Mouse (Mus musculus): ENCODE measurements at regions not wholly inside any gene's neighbourhood (a gene's known extent, or its start where the extent isn't known, plus 50 kb on each side); places are given as distances from the start of the nearest gene placed in this dataset.
A peak's percentile ranks its signal among the peaks of the same experiment; 100 is the strongest.

DNA sequence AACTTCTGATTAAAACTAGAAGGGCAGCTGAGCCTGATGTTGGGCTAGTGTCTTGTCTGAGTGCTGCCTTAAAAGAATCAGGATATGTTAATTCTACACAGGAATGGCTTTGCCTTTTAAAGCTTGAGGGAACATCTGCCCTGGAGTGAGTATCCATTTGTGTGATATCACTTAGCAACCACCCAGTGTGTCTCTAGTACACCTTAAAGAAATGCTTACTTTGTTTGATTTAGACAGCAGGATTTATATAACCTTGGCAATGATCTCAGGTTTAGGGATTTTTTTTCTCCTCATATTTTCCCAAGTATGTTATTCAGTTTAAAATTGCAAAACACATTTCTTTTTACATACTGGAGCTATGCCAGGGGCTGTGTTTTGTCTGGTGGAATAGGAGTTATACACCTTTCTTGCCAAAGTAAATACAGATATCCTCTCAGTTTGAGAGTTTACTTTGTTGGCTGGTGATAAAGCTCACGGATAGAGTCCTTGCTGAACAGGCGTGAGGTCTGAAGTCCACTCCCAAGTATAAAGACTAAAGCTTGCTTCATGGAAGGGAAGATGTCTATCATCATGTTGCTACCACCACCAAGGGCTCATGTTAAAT, 206.6 kb downstream of the Rsl24d1 start:
- Histone ChIP-seq H3K4me3 (ENCODE audit: insufficient read depth in 1 of 2, low read depth in 1 of 2, low read length in 2 of 2, poor library complexity in 1 of 2, severe bottlenecking in 1 of 2) (no peak overlapping the region), H3K9me3 (ENCODE audit: control insufficient read depth, insufficient read depth, low read depth, low read length) (no peaks in the 10 kb centered on the region), H3K27ac (ENCODE audit: insufficient read depth, low read depth, low read length, poor library complexity, severe bottlenecking) (no peak overlapping the region), H3K9ac (ENCODE audit: insufficient read depth, low read depth, low read length, poor library complexity, severe bottlenecking) (no peak overlapping the region), H3K4me1 (ENCODE audit: control insufficient read depth in 2 of 2, insufficient read depth in 2 of 2, low read length in 2 of 2, poor library complexity in 1 of 2) (no peaks in the 10 kb centered on the region), H3K36me3 (ENCODE audit: control insufficient read depth, insufficient read depth, low read length, poor library complexity, severe bottlenecking) (no peaks in the 10 kb centered on the region)
- TF ChIP-seq ZNF384 (IDR thresholded peaks at IDR 0.05; ENCODE audit: low read depth, low read length) (no peak), ZC3H11A (IDR thresholded peaks at IDR 0.05; ENCODE audit: borderline replicate concordance, low read depth, low read length) (no peak), MAFK (IDR thresholded peaks at IDR 0.05; ENCODE audit: insufficient read depth, low read depth, low read length) (no peak), CHD2 (IDR thresholded peaks at IDR 0.05; ENCODE audit: low read depth, low read length) (no peak), HCFC1 (IDR thresholded peaks at IDR 0.05; ENCODE audit: borderline replicate concordance, insufficient read depth, low read length) (no peak)
- DNase-seq (ENCODE audit: low read depth, low spot score) = no peak
- in situ Hi-C loops (cut with MboI; ENCODE audit: low sequenced_read_pairs in 2 of 2, unreplicated experiment in 2 of 2) = no loop called here

GRCm38 (mm10) chr9:73331066-73331465, 217.8 kb downstream of the Rsl24d1 start:
- DNase-seq (ENCODE audit: low read depth, low spot score) = peak; percentile 16
- H3K4me1 ChIP-seq (ENCODE audit: control insufficient read depth in 2 of 2, insufficient read depth in 2 of 2, low read length in 2 of 2, poor library complexity in 1 of 2) = no peaks in the 10 kb centered on the region
- no peaks in the 10 kb centered on the region for H3K36me3 ChIP-seq (ENCODE audit: control insufficient read depth, insufficient read depth, low read length, poor library complexity, severe bottlenecking)
- H3K9ac ChIP-seq (ENCODE audit: insufficient read depth, low read depth, low read length, poor library complexity, severe bottlenecking) = no peak overlapping the region
- H3K27ac ChIP-seq (ENCODE audit: insufficient read depth, low read depth, low read length, poor library complexity, severe bottlenecking) = no peak overlapping the region
- H3K9me3 ChIP-seq (ENCODE audit: control insufficient read depth, insufficient read depth, low read depth, low read length) = no peaks in the 10 kb centered on the region
- in situ Hi-C loops (cut with MboI; ENCODE audit: low sequenced_read_pairs in 2 of 2, unreplicated experiment in 2 of 2) = no loop called here
- TF ChIP-seq ZC3H11A (IDR thresholded peaks at IDR 0.05; ENCODE audit: borderline replicate concordance, low read depth, low read length) (no peak), MAFK (IDR thresholded peaks at IDR 0.05; ENCODE audit: insufficient read depth, low read depth, low read length) (no peak), HCFC1 (IDR thresholded peaks at IDR 0.05; ENCODE audit: borderline replicate concordance, insufficient read depth, low read length) (no peak), CHD2 (IDR thresholded peaks at IDR 0.05; ENCODE audit: low read depth, low read length) (no peak), ZNF384 (IDR thresholded peaks at IDR 0.05; ENCODE audit: low read depth, low read length) (no peak; the same call in none of the 2 replicates)
- no peak overlapping the region for H3K4me3 ChIP-seq (ENCODE audit: insufficient read depth in 1 of 2, low read depth in 1 of 2, low read length in 2 of 2, poor library complexity in 1 of 2, severe bottlenecking in 1 of 2)

- Histone ChIP-seq H3K4me3 (ENCODE audit: insufficient read depth in 1 of 2, low read depth in 1 of 2, low read length in 2 of 2, poor library complexity in 1 of 2, severe bottlenecking in 1 of 2) (no peak overlapping the region), H3K27ac (ENCODE audit: insufficient read depth, low read depth, low read length, poor library complexity, severe bottlenecking) (no peak overlapping the region), H3K9me3 (ENCODE audit: control insufficient read depth, insufficient read depth, low read depth, low read length) (no peaks in the 10 kb centered on the region; the same call in 1 of the 2 replicates), H3K36me3 (ENCODE audit: control insufficient read depth, insufficient read depth, low read length, poor library complexity, severe bottlenecking) (no peaks in the 10 kb centered on the region), H3K4me1 (ENCODE audit: control insufficient read depth in 2 of 2, insufficient read depth in 2 of 2, low read length in 2 of 2, poor library complexity in 1 of 2) (no peaks in the 10 kb centered on the region), H3K9ac (ENCODE audit: insufficient read depth, low read depth, low read length, poor library complexity, severe bottlenecking) (no peak overlapping the region)
- no peak for DNase-seq (ENCODE audit: low read depth, low spot score)
- no peak for TF ChIP-seq CHD2 (IDR thresholded peaks at IDR 0.05; ENCODE audit: low read depth, low read length)
- TF ChIP-seq ZC3H11A (IDR thresholded peaks at IDR 0.05; ENCODE audit: borderline replicate concordance, low read depth, low read length) = no peak
- no peak for TF ChIP-seq HCFC1 (IDR thresholded peaks at IDR 0.05; ENCODE audit: borderline replicate concordance, insufficient read depth, low read length)
- TF ChIP-seq ZNF384 (IDR thresholded peaks at IDR 0.05; ENCODE audit: low read depth, low read length) = no peak
- no peak for TF ChIP-seq MAFK (IDR thresholded peaks at IDR 0.05; ENCODE audit: insufficient read depth, low read depth, low read length)
- in situ Hi-C loops (cut with MboI; ENCODE audit: low sequenced_read_pairs in 2 of 2, unreplicated experiment in 2 of 2) = no loop called here
Measured at GRCm38 (mm10) chr9:73336039-73336438, 222.8 kb downstream of the Rsl24d1 start.

GRCm38 (mm10) chr9:73337045-73337740, 224.0 kb downstream of the Rsl24d1 start:
- H3K27ac ChIP-seq (ENCODE audit: insufficient read depth, low read depth, low read length, poor library complexity, severe bottlenecking) = no peak overlapping the region
- no peak for TF ChIP-seq HCFC1 (IDR thresholded peaks at IDR 0.05; ENCODE audit: borderline replicate concordance, insufficient read depth, low read length)
- TF ChIP-seq ZNF384 (IDR thresholded peaks at IDR 0.05; ENCODE audit: low read depth, low read length) = no peak
- no peak for TF ChIP-seq MAFK (IDR thresholded peaks at IDR 0.05; ENCODE audit: insufficient read depth, low read depth, low read length)
- no peak for TF ChIP-seq ZC3H11A (IDR thresholded peaks at IDR 0.05; ENCODE audit: borderline replicate concordance, low read depth, low read length)
- TF ChIP-seq CHD2 (IDR thresholded peaks at IDR 0.05; ENCODE audit: low read depth, low read length) = no peak
- no peak overlapping the region for H3K9ac ChIP-seq (ENCODE audit: insufficient read depth, low read depth, low read length, poor library complexity, severe bottlenecking)
- no peaks in the 10 kb centered on the region for H3K4me1 ChIP-seq (ENCODE audit: control insufficient read depth in 2 of 2, insufficient read depth in 2 of 2, low read length in 2 of 2, poor library complexity in 1 of 2)
- no peak overlapping the region for H3K4me3 ChIP-seq (ENCODE audit: insufficient read depth in 1 of 2, low read depth in 1 of 2, low read length in 2 of 2, poor library complexity in 1 of 2, severe bottlenecking in 1 of 2)
- in situ Hi-C loops (cut with MboI; ENCODE audit: low sequenced_read_pairs in 2 of 2, unreplicated experiment in 2 of 2) = no loop called here
- H3K9me3 ChIP-seq (ENCODE audit: control insufficient read depth, insufficient read depth, low read depth, low read length) = peaks cover 3% of the 10 kb centered on the region; the same call in 1 of the 2 replicates
- H3K36me3 ChIP-seq (ENCODE audit: control insufficient read depth, insufficient read depth, low read length, poor library complexity, severe bottlenecking) = no peaks in the 10 kb centered on the region
- no peak for DNase-seq (ENCODE audit: low read depth, low spot score)

Measured in ES-E14 (cell line).